Mouse (Mus musculus): ENCODE results near the gene Gtpbp6. TPM values are rescaled to one million over a fixed set of nuclear protein-coding genes. Genes with fewer than 3 reads are reported as not detected.

Gene Gtpbp6
- polyA plus RNA-seq, 1 experiment from 2014 or later: 22.0 TPM

DNA sequence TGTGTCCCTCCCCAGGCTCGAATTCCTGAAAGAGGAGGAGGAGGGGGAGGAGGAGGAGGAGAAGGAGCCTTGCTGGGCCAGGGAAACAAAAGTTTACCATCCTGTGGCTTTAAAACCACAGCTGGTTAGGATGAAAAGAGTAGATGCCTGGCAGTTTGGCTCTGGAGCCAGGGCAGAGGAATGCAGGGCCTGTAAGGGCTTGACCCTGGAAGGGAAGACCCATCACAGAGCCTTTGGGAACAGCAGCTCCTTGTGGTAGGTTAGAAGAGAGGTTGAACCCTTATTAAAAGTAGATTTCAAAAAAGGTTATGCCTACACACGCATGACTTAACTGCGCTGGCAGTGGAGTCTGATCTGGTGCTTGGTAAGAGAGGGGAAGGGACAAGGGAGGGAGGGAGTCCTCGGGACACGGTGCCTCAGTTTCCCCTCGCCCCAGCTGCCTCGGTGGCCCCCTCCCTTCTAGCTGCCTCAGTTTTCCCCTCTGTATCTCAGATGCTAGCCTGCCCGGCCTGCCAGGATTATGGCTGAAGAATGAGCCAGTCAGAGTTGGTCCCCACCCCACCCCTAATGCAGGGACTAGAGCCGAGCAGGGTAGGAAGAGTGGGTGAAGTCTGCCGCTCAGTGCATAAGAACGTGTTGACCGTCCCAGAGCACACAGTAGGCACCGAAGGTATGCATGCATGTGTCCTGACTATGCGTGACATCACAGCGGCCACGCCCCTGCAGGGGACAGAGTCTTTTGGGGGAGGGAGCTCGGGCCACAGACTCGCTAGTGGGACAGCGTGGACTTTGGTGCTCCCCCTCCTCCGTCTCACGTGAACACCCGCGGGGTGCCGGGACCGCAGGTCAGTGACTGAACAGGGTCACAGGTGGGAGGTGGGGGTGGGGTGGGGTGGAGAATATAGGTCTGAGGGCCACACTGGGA is 8.1 kb downstream of the Gtpbp6 start, which contains the start of gene Plcxd1:
Plcxd1 (plus strand) TSS at position 314 of the 925 bp plus-strand sequence.
- peaks cover 10 to 25% of the 10 kb centered on the region in 2 experiments for H3K4me1 ChIP-seq (ENCODE audit: control insufficient read depth in 2 of 2, insufficient read depth in 2 of 2, low read length in 2 of 2)
- WGBS: 10% methylated on average over 25 of the region's 25 CpGs
- ATAC-seq (ENCODE audit: insufficient number of reproducible peaks, insufficient read depth, low FRiP score, low read depth): no peak
- no peak within 1 kb of the TSS for H3K9ac ChIP-seq (ENCODE audit: low read length)
- peaks cover 22% of the 10 kb centered on the region for H3K36me3 ChIP-seq (ENCODE audit: control insufficient read depth, insufficient read depth, low read length)
- H3K9me3 ChIP-seq (ENCODE audit: control insufficient read depth, low read length): no peaks in the 10 kb centered on the region
- peak within 1 kb of the TSS; percentile 74 for H3K4me2 ChIP-seq (ENCODE audit: low read length)
- no peaks in the 10 kb centered on the region for H3K27me3 ChIP-seq (ENCODE audit: control insufficient read depth, insufficient read depth, low read length)
- H3K4me3 ChIP-seq (ENCODE audit: control insufficient read depth in 1 of 2, insufficient read depth in 1 of 2, low read depth in 1 of 2, low read length in 2 of 2): peak within 1 kb of the TSS in 1 of 2 experiments; percentile 31; a peak in 2 of 4 replicates
- H3K27ac ChIP-seq (replicated peaks in 1 of 2; ENCODE audit: control insufficient read depth in 1 of 2, insufficient read depth in 1 of 2, low read depth in 2 of 2, low read length in 2 of 2): no peak within 1 kb of the TSS

- ATAC-seq (ENCODE audit: insufficient number of reproducible peaks, insufficient read depth, low FRiP score, low read depth): no peak
- WGBS: 56% methylated on average over 1 of the region's 1 CpGs
- Histone ChIP-seq H3K4me3 (ENCODE audit: control insufficient read depth in 1 of 2, insufficient read depth in 1 of 2, low read depth in 1 of 2, low read length in 2 of 2) (no peak overlapping the region), H3K36me3 (ENCODE audit: control insufficient read depth, insufficient read depth, low read length) (peaks cover 13% of the 10 kb centered on the region), H3K27me3 (ENCODE audit: control insufficient read depth, insufficient read depth, low read length) (no peaks in the 10 kb centered on the region), H3K27ac (replicated peaks in 1 of 2; ENCODE audit: control insufficient read depth in 1 of 2, insufficient read depth in 1 of 2, low read depth in 2 of 2, low read length in 2 of 2) (no peak overlapping the region), H3K9ac (ENCODE audit: low read length) (no peak overlapping the region), H3K4me2 (ENCODE audit: low read length) (no peak overlapping the region), H3K9me3 (ENCODE audit: control insufficient read depth, low read length) (no peaks in the 10 kb centered on the region), H3K4me1 (ENCODE audit: control insufficient read depth in 2 of 2, insufficient read depth in 2 of 2, low read length in 2 of 2) (peaks cover 12 to 28% of the 10 kb centered on the region in 2 experiments)
Measured at GRCm38 (mm10) chr5:110098991-110099477, 9.0 kb downstream of the Gtpbp6 start.

- peak overlapping the region in 1 of 2 experiments; percentile 10; a peak in 1 of 4 replicates for H3K27ac ChIP-seq (replicated peaks in 1 of 2; ENCODE audit: control insufficient read depth in 1 of 2, insufficient read depth in 1 of 2, low read depth in 2 of 2, low read length in 2 of 2)
- WGBS: 5% methylated on average over 4 of the region's 4 CpGs
- peak overlapping the region; percentile 64 for H3K9ac ChIP-seq (ENCODE audit: low read length)
- no peaks in the 10 kb centered on the region for H3K36me3 ChIP-seq (ENCODE audit: control insufficient read depth, insufficient read depth, low read length)
- peak overlapping the region; percentile 54 to 70 for H3K4me3 ChIP-seq (ENCODE audit: control insufficient read depth in 1 of 2, insufficient read depth in 1 of 2, low read depth in 1 of 2, low read length in 2 of 2)
- peak overlapping the region; percentile 69 for H3K4me2 ChIP-seq (ENCODE audit: low read length)
- H3K9me3 ChIP-seq (ENCODE audit: control insufficient read depth, low read length): no peaks in the 10 kb centered on the region
- H3K27me3 ChIP-seq (ENCODE audit: control insufficient read depth, insufficient read depth, low read length): no peaks in the 10 kb centered on the region
- ATAC-seq (ENCODE audit: insufficient number of reproducible peaks, insufficient read depth, low FRiP score, low read depth): peak; percentile 32; the same call in 1 of the 2 replicates
- peaks cover 3 to 6% of the 10 kb centered on the region in 2 experiments; a peak in 3 of 4 replicates for H3K4me1 ChIP-seq (ENCODE audit: control insufficient read depth in 2 of 2, insufficient read depth in 2 of 2, low read length in 2 of 2)
Measured at GRCm38 (mm10) chr5:110094847-110095213, 13.2 kb downstream of the Gtpbp6 start.

GRCm38 (mm10) chr5:110094030-110094846 is 13.8 kb downstream of the Gtpbp6 start, which contains the start of gene Gm35315:
Gene Gm35315 (minus strand): TSS chr5:110094420.
- Histone ChIP-seq H3K27ac (replicated peaks in 1 of 2; ENCODE audit: control insufficient read depth in 1 of 2, insufficient read depth in 1 of 2, low read depth in 2 of 2, low read length in 2 of 2) (peak within 1 kb of the TSS in 1 of 2 experiments; percentile 10; a peak in 1 of 4 replicates), H3K4me3 (ENCODE audit: control insufficient read depth in 1 of 2, insufficient read depth in 1 of 2, low read depth in 1 of 2, low read length in 2 of 2) (peak within 1 kb of the TSS; percentile 54 to 70), H3K4me2 (ENCODE audit: low read length) (peak within 1 kb of the TSS; percentile 69), H3K36me3 (ENCODE audit: control insufficient read depth, insufficient read depth, low read length) (no peaks in the 10 kb centered on the region), H3K9me3 (ENCODE audit: control insufficient read depth, low read length) (no peaks in the 10 kb centered on the region), H3K9ac (ENCODE audit: low read length) (peak within 1 kb of the TSS; percentile 64), H3K27me3 (ENCODE audit: control insufficient read depth, insufficient read depth, low read length) (no peaks in the 10 kb centered on the region), H3K4me1 (ENCODE audit: control insufficient read depth in 2 of 2, insufficient read depth in 2 of 2, low read length in 2 of 2) (peaks cover 3 to 6% of the 10 kb centered on the region in 2 experiments; a peak in 3 of 4 replicates)
- WGBS: 1% methylated on average over 25 of the region's 25 CpGs
- peak; percentile 87 for ATAC-seq (ENCODE audit: insufficient number of reproducible peaks, insufficient read depth, low FRiP score, low read depth)

DNA sequence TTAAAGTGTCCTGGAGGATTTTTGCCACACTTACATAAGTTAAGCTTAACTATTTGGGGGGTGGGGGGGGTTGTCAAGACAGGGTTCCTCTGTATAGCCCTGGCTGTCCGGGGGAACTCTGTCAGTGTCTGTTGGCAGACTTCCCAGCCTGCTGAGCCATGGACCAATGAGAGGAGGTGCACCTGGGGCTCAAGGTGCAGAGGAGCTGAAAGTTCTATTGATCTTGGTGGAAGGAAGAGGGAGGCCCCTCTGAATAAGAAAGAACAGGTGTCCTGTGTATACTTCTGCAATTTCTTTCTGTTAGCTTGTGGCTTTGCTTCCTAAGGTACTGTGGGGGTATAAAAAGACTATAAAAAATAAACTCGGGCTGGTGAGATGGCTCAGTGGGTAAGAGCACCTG is 16.5 kb downstream of the Gtpbp6 start:
- Histone ChIP-seq H3K4me3 (ENCODE audit: control insufficient read depth in 1 of 2, insufficient read depth in 1 of 2, low read depth in 1 of 2, low read length in 2 of 2) (no peak overlapping the region), H3K4me1 (ENCODE audit: control insufficient read depth in 2 of 2, insufficient read depth in 2 of 2, low read length in 2 of 2) (peaks cover 3 to 6% of the 10 kb centered on the region in 2 experiments; a peak in 3 of 4 replicates), H3K27me3 (ENCODE audit: control insufficient read depth, insufficient read depth, low read length) (no peaks in the 10 kb centered on the region), H3K9ac (ENCODE audit: low read length) (no peak overlapping the region), H3K4me2 (ENCODE audit: low read length) (no peak overlapping the region), H3K9me3 (ENCODE audit: control insufficient read depth, low read length) (no peaks in the 10 kb centered on the region), H3K27ac (replicated peaks in 1 of 2; ENCODE audit: control insufficient read depth in 1 of 2, insufficient read depth in 1 of 2, low read depth in 2 of 2, low read length in 2 of 2) (no peak overlapping the region), H3K36me3 (ENCODE audit: control insufficient read depth, insufficient read depth, low read length) (no peaks in the 10 kb centered on the region)
- no peak for ATAC-seq (ENCODE audit: insufficient number of reproducible peaks, insufficient read depth, low FRiP score, low read depth)
- WGBS: 52% methylated on average over 2 of the region's 2 CpGs

DNA sequence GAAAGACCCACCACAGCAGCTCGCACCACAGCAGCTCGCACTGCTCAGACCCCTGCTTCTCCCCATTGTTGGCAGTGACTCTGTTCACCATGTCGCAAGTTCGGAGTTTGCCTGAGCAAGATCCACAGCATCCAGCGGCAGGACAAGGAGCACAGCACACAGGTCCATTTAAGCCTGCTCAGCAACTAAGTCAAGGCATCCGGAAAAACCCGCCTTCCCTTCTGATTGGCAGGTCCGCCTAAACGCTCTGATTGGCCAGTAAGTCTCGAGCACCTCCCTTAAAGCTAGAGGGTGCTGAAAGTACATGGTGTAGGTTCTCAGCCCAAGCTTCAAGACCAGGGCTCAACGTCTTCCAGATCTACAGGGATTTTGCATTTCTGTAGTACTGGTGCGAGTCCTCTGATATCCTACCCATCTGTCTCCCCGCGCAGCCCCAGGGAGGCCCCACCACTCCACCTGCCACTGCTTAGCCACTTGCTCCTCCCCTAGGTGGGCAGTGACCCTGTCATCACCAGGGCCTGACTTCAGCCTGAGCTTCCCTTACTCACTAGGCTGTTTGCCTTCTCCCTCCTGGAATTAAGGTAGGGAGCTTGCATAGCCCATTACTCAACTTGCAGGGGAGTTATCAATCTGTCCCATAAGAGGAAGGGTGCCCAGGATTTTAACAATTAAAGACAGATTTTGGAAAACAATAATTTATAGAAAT is 21.7 kb downstream of the Gtpbp6 start:
- no peaks in the 10 kb centered on the region for H3K36me3 ChIP-seq (ENCODE audit: control insufficient read depth, insufficient read depth, low read length)
- no peak for ATAC-seq (ENCODE audit: insufficient number of reproducible peaks, insufficient read depth, low FRiP score, low read depth)
- no peak overlapping the region for H3K9ac ChIP-seq (ENCODE audit: low read length)
- peaks cover 8% of the 10 kb centered on the region; the same call in 1 of the 2 replicates for H3K9me3 ChIP-seq (ENCODE audit: control insufficient read depth, low read length)
- H3K4me3 ChIP-seq (ENCODE audit: control insufficient read depth in 1 of 2, insufficient read depth in 1 of 2, low read depth in 1 of 2, low read length in 2 of 2): no peak overlapping the region
- no peak overlapping the region for H3K27ac ChIP-seq (replicated peaks in 1 of 2; ENCODE audit: control insufficient read depth in 1 of 2, insufficient read depth in 1 of 2, low read depth in 2 of 2, low read length in 2 of 2)
- no peaks in the 10 kb centered on the region for H3K4me1 ChIP-seq (ENCODE audit: control insufficient read depth in 2 of 2, insufficient read depth in 2 of 2, low read length in 2 of 2)
- no peak overlapping the region for H3K4me2 ChIP-seq (ENCODE audit: low read length)
- 23% methylated on average over 14 of the region's 14 CpGs for WGBS
- H3K27me3 ChIP-seq (ENCODE audit: control insufficient read depth, insufficient read depth, low read length): no peaks in the 10 kb centered on the region

GRCm38 (mm10) chr5:110082961-110083360 is 25.0 kb downstream of the Gtpbp6 start:
- 80% methylated on average over 4 of the region's 4 CpGs for WGBS

More at GRCm38 (mm10) chr5:110082961-110083360, 25.0 kb downstream of the Gtpbp6 start:
- H3K4me1 ChIP-seq (ENCODE audit: control insufficient read depth in 2 of 2, insufficient read depth in 2 of 2, low read length in 2 of 2): no peaks in the 10 kb centered on the region
- no peak overlapping the region for H3K27ac ChIP-seq (replicated peaks in 1 of 2; ENCODE audit: control insufficient read depth in 1 of 2, insufficient read depth in 1 of 2, low read depth in 2 of 2, low read length in 2 of 2)
- no peak for ATAC-seq (ENCODE audit: insufficient number of reproducible peaks, insufficient read depth, low FRiP score, low read depth)
- H3K9me3 ChIP-seq (ENCODE audit: control insufficient read depth, low read length): peaks cover 24% of the 10 kb centered on the region
- no peaks in the 10 kb centered on the region for H3K27me3 ChIP-seq (ENCODE audit: control insufficient read depth, insufficient read depth, low read length)
- no peaks in the 10 kb centered on the region for H3K36me3 ChIP-seq (ENCODE audit: control insufficient read depth, insufficient read depth, low read length)
- no peak overlapping the region for H3K4me2 ChIP-seq (ENCODE audit: low read length)
- H3K9ac ChIP-seq (ENCODE audit: low read length): no peak overlapping the region
- H3K4me3 ChIP-seq (ENCODE audit: control insufficient read depth in 1 of 2, insufficient read depth in 1 of 2, low read depth in 1 of 2, low read length in 2 of 2): no peak overlapping the region
